Mouse (Mus musculus) regulatory T cell (primary cell): ENCODE measurements at regions not wholly inside any gene's neighbourhood (a gene's known extent, or its start where the extent isn't known, plus 50 kb on each side); places are given as distances from the start of the nearest gene placed in this dataset.
"Not testable (repeated sequence)": the region's sequence is repeated elsewhere in the genome, so short reads cannot be mapped to it uniquely, and the experiment has no call there.

Experiments
- in situ Hi-C: fragments of 300-600 bp; cut with MboI, MseI; formaldehyde crosslinking; loops from one replicate; pipeline ENCODE4 v1.15.1; 2025; ENCODE audit warnings: high pct_unique_total_duplicates

DNA sequence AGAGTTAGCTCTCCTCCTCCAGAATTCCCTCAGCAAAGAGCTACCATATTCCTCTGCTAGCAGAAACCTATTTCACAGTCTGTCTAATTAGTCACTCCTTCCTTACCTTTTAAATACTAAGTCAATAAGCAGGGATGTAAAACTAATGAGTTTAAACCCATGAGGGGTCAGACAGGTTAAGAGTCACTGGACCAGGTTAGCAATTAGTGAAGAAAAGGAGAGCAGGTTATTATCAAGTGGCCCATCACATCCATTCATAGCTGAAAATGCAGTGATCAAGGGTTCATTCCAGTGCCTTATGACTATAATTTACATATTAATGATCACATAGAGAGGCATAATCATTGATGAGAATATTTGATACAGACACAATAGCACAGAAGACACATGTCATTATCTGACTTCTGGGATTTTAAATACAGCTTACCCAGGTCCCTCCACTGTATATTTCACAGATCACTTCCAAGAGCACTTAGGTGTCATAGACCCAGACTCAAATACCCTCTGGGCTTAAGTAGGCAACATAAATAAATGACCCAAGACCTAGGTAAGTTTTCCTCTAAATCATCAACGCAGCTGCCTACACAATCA is 355.4 kb upstream of the Rgma start:
- in situ Hi-C loops, result no loop called here

DNA sequence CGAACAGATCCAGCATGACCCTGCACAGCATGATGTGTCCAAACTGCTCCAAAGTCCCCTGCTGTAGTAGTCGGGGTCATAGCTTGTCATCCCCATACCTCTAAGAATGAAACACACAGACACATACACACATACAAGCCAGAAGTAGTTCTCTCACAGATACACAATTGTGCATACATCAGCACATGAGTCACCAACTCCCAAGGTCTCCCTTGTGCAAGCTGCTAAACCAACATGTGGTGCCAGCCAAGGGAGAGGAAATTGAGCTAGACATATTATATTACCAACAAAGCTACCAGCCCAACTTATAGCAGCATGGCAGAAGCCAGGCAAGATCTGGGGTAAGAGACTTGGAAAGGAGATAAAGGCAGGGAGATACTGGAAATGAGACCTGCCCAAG is 353.5 kb upstream of the Rgma start:
- in situ Hi-C loops, result no loop called here

DNA sequence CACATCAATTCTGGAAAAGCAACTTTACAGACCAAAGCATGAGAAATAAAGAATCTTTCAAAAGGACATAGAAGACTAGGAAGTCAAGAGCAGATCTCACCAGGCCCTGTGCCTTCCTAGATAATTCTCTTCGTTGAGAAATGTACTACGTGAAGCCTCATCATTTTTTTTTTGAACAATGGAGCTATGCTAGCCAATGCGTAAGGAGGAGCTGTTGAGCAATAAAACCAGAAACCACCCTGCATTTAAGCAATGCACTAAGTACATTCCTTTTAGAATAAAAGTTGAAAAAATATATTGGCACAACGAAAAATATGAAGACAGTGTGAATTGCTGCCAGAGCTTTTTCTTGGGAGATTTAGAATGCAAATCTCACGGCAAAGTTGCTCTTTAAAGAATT is 349.7 kb upstream of the Rgma start:
- in situ Hi-C loops, result no loop called here

DNA sequence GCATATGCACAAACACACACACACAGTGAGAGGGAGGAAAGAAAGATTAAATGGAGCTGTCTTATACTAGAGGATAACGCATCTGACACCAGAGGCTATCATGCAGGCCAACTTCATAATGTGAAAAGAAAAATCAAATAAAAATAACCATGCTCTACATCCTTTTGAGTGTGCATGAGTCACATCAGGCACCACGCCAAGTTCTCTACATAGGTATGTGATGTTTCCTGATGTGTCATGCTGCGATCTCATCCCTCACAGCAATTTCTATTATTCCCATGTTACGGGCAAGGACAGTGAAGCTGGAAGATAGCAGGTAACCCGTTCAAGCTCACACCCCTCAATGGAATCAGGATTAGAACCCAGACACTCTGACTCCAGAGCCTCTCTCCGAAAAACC is 346.4 kb upstream of the Rgma start:
- in situ Hi-C loops, result no loop called here

DNA sequence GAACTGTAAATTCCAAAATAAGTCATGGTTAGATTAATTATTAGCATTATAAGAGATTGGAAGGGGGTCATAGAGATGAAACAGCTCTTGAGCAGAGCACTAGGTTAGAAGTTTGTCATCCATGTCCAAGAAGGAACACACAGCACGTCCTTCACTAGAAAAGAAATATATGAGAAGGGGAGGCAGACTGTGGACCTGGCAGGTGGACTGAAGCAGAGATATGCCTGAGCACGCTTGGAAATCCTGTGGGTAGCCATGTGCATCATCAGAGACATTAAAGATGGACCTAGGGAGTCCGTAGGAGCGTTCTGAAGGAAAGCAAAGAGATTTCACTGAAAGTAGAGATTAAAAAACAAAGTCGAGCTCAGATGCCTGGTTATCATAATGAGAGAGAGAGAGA is 343.9 kb upstream of the Rgma start:
- in situ Hi-C loops, result no loop called here

DNA sequence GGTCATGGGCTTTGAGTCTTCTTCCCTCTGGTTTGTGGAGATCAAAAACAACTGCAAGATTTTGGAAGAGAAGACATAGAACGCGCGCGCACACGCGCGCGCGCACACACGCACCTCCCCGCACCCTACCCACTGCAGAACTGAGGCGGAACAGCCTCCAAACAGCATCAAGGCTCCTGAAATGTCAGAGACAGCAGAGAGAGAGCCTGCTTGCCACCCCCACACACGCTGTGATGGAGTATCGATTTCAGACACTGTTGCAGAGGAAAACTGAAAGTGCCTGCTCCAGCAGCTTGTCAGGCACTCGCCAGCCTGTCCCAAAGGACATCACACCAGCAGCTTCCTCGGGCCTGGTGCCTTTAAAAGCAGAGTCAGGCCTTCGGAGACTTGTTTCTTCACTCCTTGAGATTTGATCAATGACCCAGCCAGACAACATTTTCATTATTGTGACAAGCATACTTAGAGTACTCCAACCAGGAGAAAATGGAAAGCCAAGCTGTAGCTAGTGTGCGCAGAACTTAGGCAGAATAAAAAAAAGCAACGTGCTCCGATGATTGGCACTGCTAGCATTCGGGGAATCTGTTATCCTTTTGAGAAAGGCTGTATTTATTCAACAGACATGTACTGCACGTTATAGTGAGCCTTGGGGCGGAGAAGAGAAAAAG is 342.9 kb upstream of the Rgma start:
- in situ Hi-C loops, result no loop called here

DNA sequence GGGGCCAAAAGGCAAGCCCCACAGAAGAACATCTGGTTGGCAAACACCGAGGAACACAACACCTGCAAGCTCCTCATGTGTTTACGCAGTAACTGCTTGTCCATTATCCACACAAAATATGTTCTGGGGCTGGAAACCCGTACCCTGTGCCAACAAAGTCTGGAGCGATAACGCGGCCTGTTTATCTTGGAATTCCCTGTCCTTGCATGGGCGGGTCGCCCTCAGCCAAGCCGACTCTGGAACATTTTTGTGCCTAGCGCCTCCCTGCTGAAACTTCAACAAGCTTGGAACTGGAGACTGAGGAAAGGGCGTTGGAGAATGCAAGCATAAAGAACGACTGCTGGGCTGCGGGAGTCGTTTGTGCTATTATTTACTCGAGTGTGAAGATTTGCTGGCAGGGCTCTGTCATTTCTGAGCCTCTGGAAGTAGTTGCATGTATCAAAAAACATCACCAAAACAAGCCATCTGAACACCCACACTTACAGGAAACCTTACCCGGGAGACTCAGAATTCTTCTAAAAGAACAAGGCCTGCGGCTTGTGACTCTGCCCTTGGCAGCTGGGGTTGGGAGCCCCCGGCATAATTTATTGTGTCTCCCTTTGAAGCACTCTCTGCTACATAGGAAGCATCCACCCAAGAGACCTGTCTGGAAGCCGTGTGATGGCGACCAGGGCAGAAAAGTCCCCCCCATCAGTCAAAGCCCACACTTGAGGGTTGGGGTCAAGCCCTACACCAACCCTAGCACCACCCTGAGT is 338.3 kb upstream of the Rgma start:
- in situ Hi-C loops, result no loop called here

DNA sequence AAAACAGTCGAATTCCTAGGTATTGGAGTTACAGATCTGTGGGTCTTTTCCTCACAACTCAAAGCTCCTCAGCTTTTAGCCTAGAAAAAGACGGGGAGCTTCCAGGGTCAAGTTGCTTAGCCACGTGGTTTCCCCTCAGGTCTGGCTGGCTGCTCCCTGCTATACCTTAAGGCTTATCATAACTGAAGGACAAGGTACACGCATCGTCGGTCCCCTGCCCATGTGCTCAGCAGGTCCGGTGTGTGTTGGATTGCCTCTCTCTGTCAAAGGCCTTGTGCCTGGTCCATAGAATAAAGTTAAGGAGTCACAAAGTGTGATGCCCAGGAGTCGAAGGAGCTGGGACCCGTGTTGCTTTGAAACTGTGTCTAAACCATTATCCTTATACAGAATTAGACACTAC is 337.7 kb upstream of the Rgma start:
- in situ Hi-C loops, result no loop called here

DNA sequence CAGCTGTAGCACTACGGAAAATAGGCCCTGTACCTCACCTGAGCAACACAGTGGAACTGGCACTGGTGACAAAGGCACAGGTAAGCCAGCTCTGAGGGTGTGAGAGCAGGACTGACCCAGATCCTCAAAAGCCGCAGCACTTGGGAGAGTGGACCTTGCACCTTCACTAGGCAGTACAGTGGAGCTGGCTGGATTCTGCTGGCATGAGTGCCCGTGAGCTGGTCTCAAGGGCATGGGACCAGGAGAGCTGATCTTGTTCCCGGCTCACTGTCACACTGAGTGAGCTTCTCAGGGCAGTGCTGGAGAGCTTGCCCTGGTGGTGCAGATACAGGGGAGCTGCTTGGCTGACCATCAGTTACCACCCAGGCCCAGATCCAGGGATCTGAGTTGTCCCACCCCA is 335.4 kb upstream of the Rgma start:
- in situ Hi-C loops, result loop anchor here (10.0 kb wide), 1 partner anchor 185 kb away; no protein-coding TSS in a partner anchor

DNA sequence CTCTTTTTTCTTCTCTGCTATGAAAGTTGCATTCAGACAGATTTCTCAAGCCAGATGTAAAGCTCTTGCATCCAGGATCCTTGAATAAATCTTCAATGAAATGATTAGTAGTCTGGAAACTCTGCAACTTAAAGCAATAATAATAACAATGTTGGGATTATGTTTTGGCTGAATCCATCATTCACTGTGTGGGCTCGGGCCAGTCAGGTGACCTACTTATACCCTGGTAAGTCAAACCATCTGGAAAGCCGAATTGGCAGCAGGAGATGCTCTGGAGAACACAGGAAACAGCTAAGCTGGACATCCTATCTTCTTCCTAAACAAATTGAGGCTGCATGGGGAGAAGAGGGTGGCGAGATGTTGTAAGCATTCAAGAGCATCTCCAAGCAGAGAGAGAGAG is 331.0 kb upstream of the Rgma start:
- in situ Hi-C loops, result loop anchor here (10.0 kb wide), 1 partner anchor 180 kb away; no protein-coding TSS in a partner anchor

DNA sequence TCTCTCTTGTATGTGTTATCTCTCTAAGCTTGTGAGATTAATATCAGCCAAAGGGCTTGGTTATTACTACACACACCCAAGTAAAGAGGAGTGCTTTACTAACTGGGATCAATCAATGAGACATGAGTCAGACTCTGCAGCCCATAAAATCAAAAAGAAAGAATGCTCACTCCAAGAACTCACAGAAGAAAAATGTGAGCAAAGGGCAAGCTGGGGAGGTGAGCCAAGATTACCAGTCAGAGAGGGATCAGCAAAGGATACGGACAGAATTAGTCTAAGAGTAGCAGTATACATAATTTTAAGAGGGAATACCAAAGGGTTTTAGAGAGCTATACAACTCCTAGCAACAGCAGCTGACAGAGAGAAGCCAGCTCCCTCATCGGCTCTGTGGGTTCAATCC is 319.4 kb upstream of the Rgma start:
- in situ Hi-C loops, result no loop called here

DNA sequence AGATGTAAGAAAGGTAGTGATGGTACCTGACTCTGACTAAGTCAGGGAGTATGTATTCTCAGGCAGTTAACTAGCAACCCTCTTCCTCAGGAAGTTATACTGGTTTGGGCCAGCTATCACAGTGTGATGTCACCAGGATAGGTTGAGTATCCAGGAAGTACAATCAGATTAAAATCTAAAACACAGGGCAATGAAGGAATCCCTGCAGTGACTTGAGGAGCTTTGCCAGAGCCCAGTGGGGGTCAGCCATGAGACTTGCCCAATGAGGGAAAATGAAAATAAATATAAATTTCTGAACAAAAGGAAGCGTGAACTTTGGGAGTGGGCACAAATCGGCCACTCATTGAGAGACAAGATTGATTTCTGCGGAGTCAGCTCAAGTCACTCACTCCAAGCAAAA is 311.8 kb upstream of the Rgma start:
- in situ Hi-C loops, result no loop called here

DNA sequence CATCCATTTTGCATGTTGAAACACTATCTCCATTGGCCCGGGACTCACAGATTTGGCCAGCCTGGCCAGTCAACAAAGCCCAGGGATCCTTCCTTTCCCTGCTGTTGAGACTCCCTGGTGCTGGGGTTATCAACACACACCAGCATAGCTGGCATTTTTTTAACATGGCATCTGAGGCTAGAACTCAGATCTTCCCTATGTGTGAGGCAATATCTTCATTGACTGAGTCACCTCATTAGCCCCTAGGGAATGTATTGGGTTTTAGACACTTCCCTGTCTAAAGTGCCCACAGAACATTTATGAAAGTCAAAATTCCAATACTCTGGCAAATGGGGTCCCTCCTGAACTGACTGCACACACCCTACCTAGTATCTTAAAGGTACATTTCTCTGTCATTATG is 306.8 kb upstream of the Rgma start:
- in situ Hi-C loops, result no loop called here

DNA sequence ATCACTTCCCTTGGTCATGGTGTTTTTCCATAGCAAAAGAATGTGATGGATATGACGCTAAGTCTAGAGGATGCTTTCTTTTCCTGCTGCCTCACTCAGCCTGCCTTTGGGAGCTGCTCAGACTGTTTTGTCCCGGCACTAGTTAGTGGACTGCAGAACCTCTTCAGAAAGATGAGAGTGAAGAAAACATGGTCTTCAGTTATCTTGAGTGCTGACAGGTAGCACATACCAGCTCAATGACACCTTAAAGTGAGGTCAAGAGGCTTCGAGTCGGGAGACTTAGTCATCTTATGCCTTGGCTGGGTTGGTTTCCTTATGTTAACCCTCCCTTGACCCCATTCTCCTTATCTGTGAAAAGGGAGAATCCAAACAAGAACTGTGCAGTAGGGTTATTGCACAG is 306.0 kb upstream of the Rgma start:
- in situ Hi-C loops, result no loop called here

DNA sequence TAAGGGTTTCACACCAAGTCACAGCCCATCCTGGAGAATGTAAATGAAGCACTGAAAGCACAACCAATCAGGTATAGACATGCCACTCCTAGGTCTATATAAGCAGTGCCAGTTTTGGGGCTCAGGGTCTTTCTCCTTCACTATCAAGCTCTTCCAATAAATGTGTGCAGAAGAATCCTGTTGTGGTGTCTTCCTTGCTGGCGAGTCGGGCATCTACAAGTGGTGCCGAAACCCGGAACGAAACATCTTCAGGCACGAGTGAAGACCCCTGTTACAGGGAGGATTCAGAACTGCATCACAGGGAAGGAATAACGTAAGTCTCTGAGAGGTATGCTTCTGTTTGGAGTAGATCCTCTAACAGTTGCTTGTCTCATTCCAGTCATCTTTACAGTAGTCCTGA is 299.9 kb upstream of the Rgma start:
- in situ Hi-C loops, result not testable (repeated sequence)

DNA sequence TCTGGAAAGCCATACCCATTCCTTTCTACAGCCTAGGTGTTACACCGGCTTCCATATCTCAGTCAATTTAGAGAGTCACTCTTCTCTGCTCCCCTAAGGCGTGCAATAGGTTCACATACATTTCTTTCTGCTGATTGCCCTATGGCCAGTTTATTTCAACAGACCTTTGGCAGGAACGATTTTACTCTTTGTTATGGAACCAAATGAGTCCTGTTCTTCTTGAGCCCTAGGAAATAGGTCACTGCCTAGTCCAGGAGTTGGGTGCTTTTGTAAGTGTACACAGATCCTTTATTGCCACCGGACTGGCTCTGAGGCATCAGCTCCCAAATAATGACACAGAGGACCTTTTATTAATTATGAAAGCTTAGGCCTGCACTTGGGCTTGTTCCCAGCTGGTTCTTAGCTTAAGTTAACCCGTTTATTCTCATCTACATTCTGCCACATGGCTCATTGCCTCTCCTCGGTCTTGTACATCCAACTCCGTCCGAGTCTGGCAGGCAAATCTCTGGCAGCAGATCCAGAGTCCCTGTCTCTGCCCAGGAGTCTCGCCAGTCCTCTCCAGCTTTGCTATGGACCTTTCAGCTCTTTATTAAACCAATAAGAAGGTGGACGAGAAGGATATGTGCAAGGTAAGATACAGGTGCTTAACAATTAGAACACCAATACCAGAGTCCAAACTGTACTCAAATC is 287.7 kb upstream of the Rgma start:
- in situ Hi-C loops, result no loop called here

DNA sequence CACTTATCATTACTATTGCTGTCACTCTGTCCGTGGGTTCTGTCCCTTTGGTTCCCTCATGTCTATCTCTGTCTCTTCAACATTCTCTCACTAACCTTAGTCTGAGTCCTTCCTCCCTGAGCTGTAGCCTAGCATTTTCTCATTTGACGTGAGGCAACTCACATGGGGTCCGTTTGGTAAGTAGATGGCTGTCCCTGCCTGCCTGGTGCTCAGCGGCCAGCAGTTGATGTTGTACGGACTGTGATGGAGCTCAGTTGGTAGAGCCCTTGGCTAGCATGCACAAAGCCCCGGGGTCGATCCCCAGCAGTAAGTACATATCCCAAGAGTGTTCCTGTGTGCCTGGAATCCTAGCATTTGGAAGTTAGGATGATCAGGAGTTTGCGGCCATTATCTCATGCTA is 287.0 kb upstream of the Rgma start:
- in situ Hi-C loops, result no loop called here

DNA sequence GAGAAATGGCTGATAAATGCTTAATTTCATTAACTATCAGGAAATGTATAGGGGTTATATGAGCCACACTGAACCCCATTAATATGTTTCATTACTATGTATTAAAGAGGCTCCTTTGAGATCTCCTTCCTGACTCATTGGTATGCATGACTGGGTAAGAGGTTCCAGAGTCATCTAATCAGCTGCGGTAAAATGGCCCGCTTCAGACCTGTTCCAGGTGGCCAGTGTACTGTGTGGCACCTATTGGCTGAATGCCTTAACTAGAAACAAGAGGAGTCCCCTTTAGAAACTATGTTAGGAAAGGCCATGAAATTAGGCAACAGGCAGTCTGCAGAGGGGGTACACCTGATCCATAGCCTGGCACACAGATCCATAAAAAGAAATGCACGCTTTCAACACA is 283.6 kb upstream of the Rgma start:
- in situ Hi-C loops, result no loop called here

DNA sequence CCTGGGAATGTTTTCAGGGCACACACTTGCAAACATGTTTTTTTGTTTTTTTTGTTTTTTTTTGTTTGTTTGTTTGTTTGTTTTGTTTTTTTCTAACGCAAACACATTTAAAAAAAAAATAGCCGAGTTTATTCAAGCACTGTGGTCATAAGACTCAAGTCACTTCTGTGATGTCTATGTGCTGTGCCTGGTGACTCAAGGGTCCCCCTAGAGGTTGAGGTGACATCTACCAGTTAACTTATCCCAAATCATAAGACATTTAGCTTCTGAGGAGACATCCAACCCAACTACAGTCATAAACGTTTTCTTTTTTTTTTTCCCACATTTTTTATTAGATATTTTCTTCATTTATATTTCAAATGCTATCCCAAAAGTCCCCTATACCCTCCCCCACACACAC is 281.2 kb upstream of the Rgma start:
- in situ Hi-C loops, result no loop called here

DNA sequence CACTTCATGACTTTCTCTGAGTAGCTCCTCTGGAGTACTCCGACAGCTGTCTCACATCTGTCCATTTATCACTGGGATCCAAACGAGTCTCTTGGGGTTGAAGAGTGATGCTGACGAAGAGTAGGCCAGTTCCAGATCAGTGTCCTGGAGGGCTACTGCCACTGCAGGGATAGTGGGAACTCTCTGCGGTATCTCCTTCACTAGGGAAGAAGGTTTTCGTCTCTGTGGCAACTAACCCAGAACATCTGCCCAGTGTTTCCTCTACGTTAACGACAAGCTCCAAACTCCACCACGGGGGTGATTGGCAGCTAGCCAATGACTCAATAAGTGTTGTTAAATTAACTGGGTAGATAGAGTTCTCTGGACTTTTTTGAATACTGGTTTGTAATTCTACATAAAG is 256.4 kb upstream of the Rgma start:
- in situ Hi-C loops, result no loop called here

DNA sequence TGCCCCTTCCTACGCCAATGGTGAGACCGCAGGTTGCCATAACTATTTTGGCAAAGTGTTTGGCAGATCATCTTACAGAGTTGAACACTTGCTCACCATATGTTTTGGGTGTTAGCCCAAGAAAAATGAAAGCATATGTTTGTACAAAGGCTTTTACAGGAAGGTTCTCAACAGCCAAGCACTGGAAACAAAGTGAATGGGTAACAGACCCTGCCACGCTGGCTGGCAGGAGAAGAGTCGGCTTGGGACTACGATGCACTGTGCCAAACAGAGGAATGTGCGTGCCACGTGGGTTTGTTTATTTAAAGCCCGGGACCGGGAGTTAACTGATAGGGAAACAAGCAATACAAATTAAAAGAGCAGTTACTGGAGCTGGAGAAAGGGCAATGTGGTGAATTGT is 255.0 kb upstream of the Rgma start:
- in situ Hi-C loops, result no loop called here

DNA sequence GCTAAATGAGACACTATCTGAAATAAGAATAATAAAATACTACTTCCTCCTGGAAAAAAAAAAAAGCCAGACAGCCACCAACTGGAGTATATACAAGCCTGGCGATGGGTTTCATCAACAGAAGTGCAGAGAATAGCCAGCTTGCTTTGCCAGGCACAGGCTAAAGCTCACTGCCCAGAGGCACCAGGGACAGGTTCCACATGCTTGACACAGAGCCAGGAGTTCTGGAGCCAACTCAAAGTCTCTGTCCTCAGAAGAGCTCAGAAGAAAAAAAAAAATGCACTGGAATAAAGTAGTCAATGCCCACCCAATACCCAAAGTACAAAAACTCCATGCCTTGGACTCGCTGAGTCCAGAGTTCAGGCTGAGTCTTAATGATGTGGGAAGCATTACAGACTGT is 250.3 kb upstream of the Rgma start:
- in situ Hi-C loops, result no loop called here

DNA sequence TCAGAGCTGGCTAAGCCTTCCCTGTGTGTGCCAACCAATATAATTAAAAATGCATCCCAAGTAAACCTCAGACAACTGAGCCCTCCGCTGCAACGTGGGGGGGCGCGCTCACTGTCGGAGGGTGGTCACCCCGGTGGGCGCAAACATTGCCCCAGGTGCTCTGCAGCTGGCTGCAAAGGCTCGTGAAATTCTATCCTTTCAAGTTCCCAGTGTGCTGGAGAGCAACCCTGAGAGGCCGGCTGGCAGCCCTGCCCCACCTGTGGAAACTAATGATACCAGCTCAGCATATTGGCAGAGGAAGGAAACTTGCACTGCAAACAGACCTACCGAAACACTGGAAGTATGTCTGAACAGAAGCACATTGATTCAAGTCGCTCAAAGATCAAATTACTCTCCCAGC is 249.4 kb upstream of the Rgma start:
- in situ Hi-C loops, result no loop called here
